Mouse (Mus musculus): ENCODE results near the gene Vcl.

Gene Vcl

DNA sequence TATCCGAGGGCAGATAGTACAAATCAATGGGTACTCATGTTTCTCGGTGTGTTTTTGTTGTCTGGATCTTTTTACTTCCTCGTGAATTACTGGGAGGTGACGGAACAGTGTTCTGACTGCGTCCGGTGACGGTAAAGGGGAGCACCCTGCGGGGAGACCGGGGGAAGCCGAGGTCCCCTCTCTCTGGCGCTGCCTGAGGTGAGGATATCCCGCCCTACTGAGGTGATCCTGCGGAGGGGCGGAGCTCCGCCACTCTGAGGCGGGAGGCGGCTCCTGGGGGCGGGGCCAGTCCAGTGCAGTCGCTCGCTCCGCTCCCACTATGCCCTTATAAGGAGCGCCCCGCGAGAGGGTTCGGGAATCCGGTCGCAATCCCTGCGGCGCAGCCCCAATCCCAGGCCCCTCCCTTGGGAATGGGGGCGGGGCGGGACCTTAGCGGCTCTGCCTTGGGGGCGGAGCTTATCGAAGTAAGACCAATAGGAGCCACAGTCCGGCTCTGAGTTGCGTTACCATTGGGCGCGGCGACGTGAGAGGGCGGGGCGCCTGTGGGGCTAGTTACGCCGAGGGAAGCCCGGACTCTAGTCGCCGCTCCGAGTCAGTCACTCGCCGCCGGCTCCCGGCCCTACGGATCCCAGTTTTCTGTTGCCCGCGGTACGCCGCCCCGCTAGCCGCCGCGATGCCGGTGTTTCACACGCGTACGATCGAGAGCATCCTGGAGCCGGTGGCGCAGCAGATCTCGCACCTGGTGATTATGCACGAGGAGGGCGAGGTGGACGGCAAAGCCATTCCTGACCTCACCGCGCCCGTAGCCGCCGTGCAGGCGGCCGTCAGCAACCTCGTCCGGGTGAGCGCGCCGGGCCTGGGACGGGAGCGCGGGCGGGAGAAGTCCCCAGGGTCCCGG lies at the start of gene Vcl:
Gene Vcl (plus strand): TSS at position 551 of the 898 bp plus-strand sequence.
- peak; percentile 100 for DNase-seq

DNA sequence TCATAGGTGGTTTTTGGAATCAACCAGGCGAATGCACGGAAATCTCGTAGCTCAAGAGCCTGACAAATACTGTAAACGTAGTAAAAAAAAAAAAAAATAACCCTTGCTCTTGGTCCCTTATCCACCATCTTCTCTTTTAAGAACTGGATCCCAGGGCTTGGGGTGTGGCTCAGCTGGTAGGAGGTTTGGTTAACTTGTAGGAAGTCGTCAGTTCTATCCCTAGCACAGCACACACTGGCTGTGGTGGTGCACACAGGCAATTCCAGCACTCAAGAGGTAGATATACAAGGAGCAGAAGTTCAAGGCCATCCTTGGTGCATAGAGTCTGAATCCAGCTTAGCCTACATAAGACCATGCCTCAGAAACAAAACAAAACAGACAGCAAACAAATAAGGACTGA lies 44.5 kb upstream of the Vcl start:
- DNase-seq = no peak

DNA sequence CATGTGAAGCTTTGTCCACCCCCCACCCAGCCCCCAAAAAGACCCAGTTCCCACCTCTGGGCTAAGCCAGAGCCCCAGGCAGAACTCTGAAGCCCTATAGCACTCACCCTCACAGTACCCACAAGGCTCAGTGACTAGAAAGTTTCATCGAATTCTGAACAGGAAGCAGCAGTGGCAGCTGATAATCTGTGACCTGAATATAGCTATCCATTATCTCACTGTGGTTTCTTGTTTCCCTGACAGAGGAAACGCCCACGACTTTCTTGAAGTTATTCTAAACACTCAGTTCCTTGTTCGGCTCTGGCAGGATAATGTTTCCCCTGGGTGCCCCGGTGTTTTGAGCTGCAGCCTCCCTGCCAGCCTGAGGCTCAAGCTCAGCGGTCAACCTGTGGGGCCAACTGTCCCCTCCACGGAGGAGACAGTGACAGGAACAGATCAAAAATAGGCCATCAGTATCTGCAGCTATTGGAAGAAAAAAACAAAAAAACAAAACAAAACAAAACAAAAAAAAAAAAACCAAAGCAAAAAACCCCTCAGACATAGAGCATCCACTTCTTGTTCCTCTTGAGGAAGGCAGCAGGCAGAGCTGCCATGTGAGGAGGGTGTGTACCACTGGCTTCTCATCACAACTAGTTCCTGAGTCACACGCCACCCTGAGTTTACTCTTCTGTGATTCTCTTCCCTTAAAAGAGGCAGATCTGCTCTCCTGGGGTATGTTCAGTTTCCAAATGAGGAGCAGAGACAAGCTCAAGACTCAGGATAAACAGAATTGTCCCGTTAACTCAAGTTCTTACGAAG lies 43.9 kb upstream of the Vcl start:
- no peak for DNase-seq

DNA sequence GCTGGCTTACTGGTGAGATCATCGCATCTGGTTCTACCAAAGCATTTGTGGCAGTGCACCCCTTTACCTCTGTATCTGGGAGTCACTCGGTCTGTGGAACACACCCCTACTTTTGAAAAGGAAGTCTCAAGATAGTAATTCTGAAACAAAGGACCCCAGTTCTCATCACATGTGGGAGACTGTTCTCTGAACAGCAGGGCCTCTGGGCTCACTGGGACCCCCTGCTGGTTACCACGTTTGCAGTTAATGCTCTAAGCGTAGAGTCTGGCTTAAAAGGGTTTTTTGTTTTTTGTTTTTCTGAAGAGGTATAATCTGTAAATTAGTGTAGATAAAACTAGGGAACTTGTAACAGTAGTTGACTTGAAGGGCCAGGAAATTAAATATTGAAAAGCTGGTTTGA lies 42.9 kb upstream of the Vcl start:
- DNase-seq = no peak

DNA sequence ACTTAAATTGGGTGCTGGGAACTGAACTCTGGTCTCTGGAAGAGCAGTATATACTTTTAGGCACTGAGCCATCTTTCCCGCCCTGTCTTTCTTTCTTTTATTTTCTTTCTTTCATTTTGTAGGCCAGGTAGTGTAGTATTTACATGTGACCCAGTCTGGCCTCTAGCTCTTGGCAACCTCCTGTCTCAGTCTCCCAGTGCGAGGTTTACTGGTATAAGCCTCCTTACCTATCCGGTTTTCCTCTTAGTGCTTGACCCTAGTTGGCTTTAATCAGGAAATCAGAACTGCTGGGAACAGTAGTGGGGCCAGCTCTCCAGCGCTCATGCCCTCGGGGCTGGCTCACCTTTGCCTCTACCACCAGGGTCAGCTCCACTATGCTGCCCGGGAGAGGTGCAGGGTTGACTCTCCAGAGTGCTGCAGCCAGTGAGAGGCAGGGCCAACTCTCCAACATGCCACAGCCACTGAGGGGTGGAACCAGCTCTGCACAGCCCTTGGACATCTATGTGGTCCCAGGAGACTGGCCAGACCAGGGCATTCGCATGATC lies 41.6 kb upstream of the Vcl start:
- no peak for DNase-seq

DNA sequence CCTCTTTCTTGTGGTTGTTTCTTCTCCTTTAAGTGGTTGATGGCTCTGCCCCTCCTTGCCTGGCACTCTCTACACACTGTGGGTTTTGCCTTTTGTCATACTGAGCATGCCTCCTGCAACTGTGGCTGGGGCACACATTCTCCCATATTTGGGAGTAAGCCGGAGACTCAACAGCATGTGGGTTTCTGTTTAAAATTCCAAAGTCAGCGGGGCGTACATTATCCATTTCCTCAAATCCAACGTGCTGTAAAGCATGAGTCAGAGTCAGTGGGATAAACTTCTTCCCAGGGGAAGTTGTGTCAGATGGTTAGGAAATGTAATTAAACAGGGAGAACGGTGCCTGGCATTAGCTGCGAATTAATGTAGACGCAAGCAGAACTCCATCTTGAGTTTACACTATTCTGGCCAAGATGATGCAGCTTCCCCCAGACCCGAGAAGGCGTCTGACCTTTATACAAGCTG lies 37.2 kb upstream of the Vcl start:
- DNase-seq = no peak

DNA sequence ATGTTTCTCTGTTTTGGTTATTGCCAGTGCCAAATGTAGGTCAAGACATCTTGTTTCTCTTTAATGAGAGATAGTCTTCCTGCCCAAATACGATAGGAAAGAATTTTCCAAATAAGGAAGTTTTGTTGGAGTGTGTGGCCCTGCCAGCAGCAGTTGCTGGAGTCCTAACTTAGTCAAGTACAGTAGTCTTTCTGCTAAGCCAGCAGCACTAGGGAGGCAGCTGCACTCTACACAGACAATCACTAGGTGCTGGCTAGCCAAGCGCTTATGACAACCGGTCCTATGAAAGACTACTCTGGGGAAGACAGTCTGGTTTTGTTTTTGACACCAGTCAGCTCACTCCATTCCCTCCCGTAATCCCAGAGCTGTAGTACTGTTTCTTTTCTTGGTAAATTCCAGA lies 35.4 kb upstream of the Vcl start:
- DNase-seq = no peak

DNA sequence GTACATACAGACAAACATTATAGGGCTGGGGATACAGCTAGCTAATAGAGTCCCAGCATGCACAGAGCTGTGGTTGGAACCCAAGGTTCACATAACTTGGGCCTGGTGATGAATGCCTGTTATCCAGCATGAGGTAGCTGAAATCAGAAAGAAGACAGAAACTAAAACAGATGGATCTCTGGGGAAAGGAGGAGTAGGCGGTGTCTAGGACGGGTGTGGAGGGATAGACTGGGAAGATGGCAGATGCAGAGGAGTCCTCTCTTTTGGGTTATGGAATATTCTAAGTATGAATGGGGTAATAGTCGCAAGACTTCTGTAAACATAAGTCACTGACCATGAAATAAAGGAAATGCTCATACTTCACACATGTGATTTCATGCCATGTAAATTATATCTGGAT lies 27.9 kb upstream of the Vcl start:
- DNase-seq = no peak

DNA sequence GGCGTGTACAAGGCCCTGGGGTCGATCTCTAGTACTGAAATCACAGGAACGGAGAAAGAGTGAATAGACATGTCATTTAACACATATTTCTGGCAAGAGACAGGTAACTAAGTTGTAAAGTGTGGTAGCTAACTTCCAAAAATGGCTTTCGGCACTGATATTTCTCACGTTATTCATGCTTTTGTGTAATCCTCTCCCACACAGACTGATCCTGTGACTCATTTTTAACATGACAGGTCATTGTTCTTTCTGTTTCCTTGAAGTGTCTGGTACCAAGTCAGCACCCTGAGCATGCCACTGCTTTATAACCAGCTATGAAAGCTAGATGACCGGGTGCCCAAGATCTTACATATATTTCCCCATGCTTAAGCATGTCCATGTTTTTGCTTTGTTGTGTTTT lies 26.1 kb upstream of the Vcl start:
- DNase-seq = no peak

DNA sequence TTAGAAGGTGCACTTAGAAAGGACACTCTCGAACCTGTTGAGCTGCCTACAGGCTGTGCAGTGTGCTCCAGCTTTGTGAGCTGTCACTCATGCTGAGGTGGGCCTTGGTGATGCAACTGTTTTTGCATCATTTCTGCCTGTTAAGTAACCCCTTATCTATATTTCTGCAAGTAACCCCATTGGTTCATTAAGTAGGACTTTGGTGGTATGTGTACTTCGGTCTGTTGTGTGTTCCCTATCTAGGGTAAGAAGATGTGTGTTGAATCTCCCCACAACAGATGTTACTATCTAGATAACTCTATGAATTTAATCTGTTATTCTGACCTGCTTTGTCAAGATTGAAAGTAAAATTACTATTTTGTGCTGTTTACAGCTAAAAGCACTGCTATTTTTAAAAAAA lies 17.4 kb upstream of the Vcl start:
- DNase-seq = no peak

DNA sequence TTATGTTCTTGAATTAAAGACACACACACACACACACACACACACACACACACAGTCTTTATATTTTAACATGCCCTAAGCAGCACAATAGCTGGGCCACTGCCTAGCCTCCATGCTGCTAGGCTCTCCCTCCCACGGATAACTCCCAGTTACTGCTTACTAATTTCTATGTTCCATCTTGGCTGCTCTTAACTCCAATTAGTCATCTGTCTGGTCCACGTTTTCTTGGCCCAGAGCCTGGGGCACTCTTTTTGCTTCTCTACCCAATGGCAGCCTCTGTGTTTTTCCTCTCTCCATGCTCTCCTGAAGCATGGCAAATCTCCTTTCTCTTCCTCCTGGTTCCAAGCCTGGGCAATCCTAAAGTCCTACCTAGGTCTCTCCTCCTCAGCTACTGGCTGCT lies 14.8 kb upstream of the Vcl start:
- peak; percentile 26 for DNase-seq

DNA sequence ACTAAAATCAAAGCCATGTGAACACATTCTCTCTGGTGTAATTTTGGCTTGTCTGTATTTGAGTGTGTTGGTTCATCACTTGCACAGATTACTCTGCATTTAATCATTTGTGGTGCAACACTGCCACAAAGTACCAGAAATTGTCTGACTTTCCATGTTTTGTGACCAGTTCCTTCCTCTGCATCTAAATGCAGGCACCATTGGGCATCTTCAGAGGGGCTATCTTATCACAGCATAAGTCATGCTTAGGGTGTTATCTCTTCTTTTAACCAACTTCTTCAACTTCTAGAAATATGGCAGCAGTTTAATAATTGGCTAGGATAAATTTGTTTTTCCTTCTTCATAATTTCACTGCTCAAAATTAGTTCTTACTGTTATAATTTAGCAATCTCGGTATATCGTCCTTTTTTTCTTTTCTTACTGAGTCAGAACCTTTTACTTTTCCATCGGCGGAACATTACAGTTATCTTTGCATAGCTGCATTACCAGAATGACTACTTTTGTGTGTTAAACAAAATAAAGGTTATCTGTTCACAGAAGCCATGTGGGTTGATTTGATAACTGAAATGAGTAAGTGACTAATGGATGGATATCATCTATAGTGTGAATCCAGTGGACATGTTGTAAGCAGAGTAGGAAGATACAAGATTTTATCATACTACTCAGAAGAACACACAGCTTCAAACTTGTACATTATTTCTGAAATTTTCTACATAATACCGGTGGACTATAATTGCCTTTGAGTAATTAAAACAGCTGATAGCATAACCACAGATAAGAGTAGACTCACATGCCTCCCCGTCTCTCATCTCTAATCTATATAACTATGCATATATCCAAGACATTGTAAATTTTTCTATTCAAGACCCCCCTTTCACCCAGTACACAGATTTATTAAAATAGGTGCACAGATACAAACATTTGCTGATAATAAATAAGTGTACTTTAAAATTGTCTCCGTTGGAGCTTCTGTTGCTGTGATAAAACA lies 12.3 kb upstream of the Vcl start:
- DNase-seq = no peak

DNA sequence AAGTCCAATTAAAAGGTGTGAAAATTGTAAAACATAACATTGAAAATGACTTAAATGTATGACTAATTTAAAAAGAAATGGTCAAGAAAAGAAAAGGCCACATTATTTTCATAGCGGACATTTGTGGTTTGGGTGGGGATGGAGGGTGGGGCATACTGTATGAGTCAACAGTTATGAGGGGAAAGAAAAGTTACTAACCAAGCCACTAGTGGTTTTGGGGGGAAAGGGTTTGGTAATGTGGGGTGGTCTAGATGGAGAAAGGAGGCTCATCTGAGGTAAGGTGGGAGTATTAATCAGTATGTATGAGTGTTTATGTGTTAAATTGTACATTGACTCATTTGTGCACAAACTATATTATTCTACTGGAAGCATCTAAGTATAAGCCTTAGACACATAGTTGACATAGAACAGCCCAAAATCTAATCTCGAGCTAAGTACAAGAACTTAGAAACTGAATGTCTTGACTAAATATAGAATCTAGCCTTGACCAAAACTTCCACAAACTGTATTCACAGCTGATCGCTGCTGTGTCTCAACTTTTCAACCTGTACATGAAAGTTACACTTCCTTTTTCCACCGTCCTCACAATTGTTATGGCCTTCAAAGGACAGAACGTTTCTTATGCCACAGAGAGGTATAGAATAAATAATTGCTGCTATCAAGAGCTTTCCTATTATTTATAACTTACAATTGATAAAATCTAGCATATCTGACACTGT lies 5.0 kb upstream of the Vcl start:
- no peak for DNase-seq

DNA sequence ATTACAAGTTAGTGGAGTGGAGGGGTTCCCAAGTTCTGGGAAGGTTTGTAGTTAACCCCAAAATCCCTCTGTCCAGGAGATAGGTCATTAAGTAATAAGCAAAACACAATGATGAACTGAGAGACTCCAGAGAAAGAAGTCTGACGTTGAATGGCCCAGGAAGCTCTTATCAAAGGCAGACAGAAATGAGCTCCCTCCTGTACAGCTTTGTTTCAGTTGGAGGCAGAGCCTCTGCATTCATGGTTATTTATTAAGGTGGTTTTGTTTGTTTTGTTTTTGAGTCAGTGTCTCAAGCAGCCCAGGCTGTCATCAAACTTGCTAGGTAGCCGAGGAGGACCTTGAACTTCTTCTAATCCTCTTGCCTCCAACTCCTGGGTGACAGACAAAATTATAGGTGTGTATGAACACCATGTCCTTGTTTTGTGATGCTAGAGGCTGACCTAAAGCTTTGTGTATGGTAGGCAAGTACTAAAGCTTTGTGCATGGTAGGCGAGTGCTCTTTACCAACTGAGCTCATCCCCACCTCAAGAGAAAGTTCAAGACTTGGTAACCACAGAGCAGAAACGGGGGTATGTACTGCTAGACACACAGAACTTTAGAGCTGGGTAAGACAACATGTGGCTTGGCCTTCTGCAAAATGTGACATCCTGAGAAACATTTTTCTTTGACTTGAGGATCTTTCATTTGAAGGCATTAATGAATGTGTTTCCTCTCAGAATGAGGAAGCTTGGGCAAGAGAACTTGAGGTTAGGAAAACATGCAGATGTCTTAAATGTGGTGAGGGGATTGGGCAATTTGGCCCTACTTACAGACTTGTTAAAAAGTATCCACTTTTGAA lies 1.5 kb upstream of the Vcl start:
- DNase-seq = no peak

DNA sequence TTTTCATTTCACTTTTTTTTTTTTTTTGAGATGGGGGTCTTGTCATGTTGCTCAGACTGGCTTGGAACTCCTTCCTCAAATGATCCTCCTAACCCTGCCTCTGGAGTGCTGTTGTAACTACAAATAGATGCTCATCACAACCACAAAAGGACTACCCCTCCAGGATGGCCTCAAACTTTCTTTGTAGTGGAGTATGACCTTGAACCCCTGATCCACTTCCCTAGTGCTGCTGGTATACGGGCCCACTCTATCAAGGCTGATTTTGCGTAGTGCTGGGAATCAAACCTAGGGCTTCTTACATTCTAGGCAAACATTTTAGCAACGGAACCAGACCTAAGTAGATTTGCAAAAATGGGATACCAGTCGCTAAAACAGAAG lies 901 bp upstream of the Vcl start:
- DNase-seq = peak; percentile 34

DNA sequence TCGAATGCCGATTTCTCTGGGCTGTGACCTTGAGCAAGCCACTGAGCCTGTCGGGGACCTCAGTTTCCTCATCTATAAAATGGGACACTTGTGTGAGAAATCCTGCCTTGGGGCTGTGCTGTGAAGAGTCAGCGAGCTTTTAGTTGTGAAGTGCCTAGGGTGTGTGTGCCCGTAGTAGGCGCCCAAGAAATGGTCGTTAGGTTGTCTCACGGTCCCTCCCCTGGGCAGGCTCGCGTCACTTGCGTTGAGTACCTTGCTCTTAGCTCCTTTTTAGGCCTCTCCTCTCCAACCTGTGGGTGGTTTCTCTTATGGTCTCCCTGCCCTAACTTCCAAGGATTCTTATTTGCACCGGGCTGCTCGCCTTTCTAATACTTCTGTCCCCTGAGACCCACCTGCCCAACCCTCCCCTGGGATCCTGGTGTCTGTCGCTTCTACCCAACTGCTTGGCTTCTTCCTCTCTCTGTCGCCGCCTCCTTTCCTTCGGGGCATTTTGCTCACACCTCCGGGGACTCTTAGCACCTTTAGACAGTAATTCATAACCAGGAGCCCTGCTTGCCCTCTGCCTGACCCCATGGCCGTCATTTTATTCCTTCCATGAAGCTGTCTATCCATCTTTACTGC lies 726 bp downstream of the Vcl start:
- DNase-seq = peak; percentile 55

DNA sequence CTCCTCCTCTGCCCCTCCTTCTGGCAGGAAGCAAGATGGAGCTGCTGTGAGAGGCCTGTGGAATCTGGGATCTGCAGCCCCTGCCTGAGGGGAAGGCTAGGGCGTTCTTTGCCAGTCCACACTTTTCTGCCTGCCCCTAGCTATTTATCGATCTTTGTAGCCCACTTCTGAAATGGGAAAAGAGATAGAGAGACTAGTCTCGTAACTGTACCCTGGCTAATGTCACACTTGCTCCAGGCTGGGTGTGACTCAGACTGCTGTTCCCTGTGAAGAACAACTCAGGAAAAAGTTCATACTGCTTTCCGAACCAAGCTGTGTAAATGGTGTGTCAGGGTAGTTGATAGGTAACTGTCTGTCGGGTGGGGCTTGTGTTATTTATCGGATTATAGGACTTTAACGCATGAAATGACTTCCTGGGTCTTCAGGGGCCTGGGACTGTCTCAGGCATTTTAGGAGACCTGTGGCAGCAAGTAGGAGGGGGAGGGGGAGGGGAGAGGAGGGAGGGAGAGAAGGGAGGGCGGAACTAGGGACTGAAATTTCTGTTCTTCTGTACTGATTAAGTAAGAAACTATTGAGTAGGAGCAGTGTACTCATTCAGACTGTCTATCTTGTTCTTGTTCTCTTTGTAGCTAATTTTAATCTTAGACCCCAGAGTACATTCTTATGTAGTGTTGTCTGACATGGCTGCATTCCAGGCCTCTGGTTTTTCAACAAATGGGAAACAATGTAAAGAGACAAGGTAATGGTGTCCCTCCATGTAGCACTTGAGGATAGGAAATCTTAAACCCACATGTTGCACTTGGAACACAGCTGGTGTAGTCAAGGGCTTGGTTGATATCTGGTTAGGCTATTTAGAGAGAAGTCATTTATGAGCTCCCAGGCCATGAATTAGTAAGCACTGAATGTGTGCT lies 1.5 kb downstream of the Vcl start:
- peak; percentile 15 for DNase-seq

DNA sequence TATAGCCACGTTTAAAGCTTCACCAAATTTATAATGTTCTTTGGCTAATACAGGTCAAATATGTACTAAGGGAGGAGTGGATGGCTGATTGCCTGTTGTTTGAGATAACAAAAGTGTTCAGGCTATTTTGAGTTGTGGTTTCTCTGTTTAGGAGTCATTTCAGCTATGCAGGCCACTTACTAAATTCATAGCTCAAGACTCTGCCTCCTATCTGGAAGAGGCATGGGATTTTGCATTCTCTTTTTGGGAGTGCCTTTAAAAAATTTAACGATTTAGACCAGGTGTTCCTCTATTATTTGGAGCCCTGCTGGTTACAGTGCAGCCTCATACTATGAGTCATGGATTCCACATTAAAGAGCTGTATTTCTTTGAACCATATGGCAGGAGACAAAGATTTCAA lies 9.2 kb downstream of the Vcl start:
- DNase-seq = no peak

DNA sequence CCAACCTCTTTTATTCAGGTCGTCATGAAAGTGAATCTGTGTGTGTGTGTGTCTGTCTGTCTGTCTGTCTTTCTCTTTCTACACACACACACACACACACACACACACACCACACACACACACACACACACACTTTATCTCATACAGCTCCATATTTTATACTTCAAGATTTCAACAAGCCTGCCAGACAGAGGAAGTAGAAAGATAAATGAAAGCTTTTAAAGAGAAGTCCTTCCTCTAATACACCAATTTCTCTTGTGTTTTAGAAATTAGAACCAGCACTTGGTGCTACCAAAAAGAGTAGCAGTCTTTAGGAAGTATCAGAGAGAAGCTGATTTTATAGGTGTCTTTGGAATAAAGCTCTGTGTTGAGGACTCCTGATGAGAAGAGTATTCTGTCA lies 9.7 kb downstream of the Vcl start:
- no peak for DNase-seq
